Mouse (Mus musculus) heart, adult 2 months (tissue): ENCODE data around the gene Mrpl34.

Experiments used
- CTCF ChIP-seq: fragments of 200-600 bp; IDR thresholded peaks from 2 replicates; pipeline ENCODE4 v1.8.1; 2022; ENCODE audit warnings: antibody characterized with exemption, mild to moderate bottlenecking, moderate library complexity
- EP300 ChIP-seq: fragments of 200-500 bp; IDR thresholded peaks from 2 replicates; pipeline ENCODE4 v1.6.1; 2011; ENCODE audit warnings: low read depth, low read length, control low read depth; ENCODE audit not compliant: insufficient read depth
- POLR2A ChIP-seq: fragments of 200-500 bp; IDR thresholded peaks from 2 replicates; pipeline ENCODE4 v1.6.1; 2011; ENCODE audit warnings: mild to moderate bottlenecking, low read depth, low read length, control low read depth; ENCODE audit not compliant: insufficient read depth

GRCm38 (mm10) chr8:71462191-71462590, 2.6 kb upstream of the Mrpl34 start:
- TF ChIP-seq POLR2A (no peak), CTCF (no peak), EP300 (no peak)
